Mouse (Mus musculus): ENCODE data around the gene Ckap5.

Ckap5 gene

GRCm38 (mm10) chr2:91652863-91653262 is 126.3 kb downstream of the Ckap5 start:
- DNase-seq (ENCODE audit: low read depth, low spot score): no peak

GRCm38 (mm10) chr2:91655388-91655787 is 128.8 kb downstream of the Ckap5 start:
- no peak for DNase-seq (ENCODE audit: low read depth, low spot score)

DNA sequence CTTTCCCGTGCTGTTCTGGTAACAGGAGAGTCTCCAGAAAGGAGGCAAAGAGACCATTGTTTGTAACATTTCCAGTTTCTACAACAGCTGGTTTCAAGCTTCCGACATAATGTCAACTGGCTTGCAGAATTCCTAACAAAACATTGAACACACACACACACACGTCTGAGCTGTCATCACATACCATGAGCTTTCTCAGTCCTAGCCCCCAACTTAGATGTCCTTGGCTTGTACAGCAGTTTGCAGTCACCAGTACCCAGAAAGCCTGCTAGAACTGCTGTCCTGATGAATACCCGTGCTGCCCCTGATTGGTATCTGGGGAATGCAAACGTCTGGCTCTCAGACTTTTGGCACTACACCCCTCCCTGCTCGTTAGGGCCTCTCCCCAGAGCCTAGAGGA is 129.3 kb downstream of the Ckap5 start:
- DNase-seq (ENCODE audit: low read depth, low spot score): no peak

- DNase-seq (ENCODE audit: low read depth, low spot score): peak; percentile 83
Observed at GRCm38 (mm10) chr2:91656774-91657173, 130.2 kb downstream of the Ckap5 start.

GRCm38 (mm10) chr2:91659657-91660056 is 133.1 kb downstream of the Ckap5 start:
- no peak for DNase-seq (ENCODE audit: low read depth, low spot score)

- no peak for DNase-seq (ENCODE audit: low read depth, low spot score)
Observed at GRCm38 (mm10) chr2:91660981-91661380, 134.4 kb downstream of the Ckap5 start.

GRCm38 (mm10) chr2:91664780-91665179 is 138.2 kb downstream of the Ckap5 start:
- DNase-seq (ENCODE audit: low read depth, low spot score): no peak

- no peak for DNase-seq (ENCODE audit: low read depth, low spot score)
Observed at GRCm38 (mm10) chr2:91666386-91666910, 139.9 kb downstream of the Ckap5 start.

GRCm38 (mm10) chr2:91667747-91668146 is 141.2 kb downstream of the Ckap5 start:
- peak; percentile 76 for DNase-seq (ENCODE audit: low read depth, low spot score)

DNA sequence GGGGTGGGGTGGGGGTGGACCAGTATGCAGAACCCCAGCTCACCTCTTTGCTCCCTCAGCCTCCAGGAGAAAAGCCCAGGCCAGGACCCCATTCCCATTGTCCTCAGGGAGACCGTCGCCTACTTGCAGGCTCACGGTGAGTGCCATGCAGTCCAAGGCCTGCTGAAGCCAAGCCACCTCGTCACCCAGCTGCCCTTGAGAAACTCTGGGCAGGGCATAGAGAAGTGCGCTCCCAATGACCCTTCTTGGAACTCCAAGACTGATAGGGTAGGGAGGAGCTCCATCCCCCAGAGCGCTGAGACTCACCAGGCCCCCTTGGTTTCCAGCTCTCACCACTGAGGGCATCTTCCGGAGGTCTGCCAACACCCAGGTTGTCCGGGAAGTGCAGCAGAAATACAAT is 142.8 kb downstream of the Ckap5 start:
- no peak for DNase-seq (ENCODE audit: low read depth, low spot score)

DNA sequence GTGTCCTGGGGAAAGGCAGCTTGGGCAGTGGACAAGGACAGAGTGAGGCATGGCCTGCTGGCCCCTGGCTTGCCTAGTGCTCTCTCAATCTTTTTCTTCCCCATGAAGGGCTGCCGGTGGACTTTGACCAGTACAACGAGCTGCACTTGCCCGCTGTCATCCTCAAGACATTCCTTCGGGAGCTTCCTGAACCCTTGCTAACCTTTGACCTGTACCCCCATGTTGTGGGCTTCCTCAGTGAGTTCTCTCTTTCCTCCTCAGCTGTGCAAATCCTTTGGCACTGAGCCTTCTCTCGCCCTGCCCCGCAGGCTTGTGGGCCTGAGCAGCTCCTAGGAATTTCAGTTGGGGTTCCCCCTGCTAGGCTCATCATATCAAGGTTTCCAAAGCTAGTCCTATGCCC is 143.5 kb downstream of the Ckap5 start:
- DNase-seq (ENCODE audit: low read depth, low spot score): no peak
